Mouse (Mus musculus) c-Kit-positive CD71-negative TER-119-negative erythroid progenitor cells, embryonic 14.5 days (primary cell): ENCODE results near the gene Ptgir.

Experiments
- DNase-seq: peaks from one replicate; pipeline ENCODE4 v3.0.0-alpha.2; 2013; ENCODE audit warnings: low read depth

Gene Ptgir

GRCm38 (mm10) chr7:16891641-16892351 is 14.5 kb upstream of the Ptgir start, which contains the start of gene Gng8:
Gene Gng8, plus strand, starts transcription at chr7:16891786.
- DNase-seq, result peak; percentile 85

- DNase-seq, result no peak
Observed at GRCm38 (mm10) chr7:16892352-16892730, 13.9 kb upstream of the Ptgir start.

GRCm38 (mm10) chr7:16893612-16894011 is 12.7 kb upstream of the Ptgir start:
- DNase-seq, result no peak

DNA sequence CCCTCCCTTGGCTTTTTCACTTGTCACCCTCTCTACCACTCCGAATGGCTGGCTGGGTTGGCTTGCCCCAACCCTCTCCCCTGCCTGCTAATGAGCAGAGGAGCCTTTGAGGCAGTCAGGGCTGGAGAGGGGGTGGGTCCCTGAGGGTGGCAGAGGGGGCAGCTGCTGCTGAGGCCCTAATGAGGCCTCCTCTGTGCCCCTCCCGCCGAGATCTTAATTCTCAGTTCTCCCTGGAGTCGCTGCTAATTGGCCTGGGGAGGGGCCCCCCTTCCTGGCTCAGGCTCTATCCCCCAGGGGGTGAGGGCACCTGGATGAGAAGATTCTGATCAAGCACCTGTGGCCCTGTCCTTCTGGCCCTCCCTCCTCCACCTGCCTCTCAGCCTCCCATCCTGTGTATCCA is 12.0 kb upstream of the Ptgir start:
- no peak for DNase-seq

DNA sequence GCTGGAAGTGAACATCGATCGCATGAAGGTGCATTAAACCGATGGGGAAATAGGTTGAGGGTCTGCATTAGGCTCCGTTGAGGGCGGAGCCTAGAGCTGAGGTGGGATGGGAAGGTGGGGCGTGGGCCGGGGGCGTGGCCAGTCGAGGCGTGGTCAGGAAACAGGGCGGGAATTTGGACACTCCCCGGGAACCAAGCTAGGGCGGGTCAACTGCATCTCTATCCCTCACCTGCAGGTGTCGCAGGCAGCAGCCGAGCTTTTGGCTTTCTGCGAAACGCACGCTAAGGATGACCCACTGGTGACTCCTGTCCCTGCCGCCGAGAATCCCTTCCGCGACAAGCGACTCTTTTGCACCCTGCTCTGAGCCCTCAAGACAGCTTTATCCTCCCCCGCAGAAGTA is 11.3 kb upstream of the Ptgir start:
- peak; percentile 47 for DNase-seq

DNA sequence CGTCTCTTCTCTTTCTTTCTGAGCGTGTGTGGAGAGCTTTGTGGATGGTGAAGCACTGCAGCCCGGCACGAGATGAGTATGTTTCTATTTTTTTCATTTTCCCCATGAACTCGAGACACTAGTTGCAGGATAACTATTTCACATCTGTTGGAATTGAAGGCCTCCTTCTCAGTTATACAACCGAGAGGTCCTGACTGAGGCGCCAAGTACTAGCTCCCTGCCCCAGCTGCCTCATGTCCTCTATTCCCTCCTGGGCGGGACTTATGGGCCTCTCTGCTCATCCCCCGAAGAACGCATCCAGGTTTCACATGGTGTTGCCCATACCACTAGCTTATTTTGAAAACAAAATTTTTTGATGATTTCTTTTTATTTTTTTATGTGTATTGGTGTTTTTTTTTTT is 10.8 kb upstream of the Ptgir start:
- no peak for DNase-seq

GRCm38 (mm10) chr7:16900526-16900925 is 5.8 kb upstream of the Ptgir start:
- no peak for DNase-seq

DNA sequence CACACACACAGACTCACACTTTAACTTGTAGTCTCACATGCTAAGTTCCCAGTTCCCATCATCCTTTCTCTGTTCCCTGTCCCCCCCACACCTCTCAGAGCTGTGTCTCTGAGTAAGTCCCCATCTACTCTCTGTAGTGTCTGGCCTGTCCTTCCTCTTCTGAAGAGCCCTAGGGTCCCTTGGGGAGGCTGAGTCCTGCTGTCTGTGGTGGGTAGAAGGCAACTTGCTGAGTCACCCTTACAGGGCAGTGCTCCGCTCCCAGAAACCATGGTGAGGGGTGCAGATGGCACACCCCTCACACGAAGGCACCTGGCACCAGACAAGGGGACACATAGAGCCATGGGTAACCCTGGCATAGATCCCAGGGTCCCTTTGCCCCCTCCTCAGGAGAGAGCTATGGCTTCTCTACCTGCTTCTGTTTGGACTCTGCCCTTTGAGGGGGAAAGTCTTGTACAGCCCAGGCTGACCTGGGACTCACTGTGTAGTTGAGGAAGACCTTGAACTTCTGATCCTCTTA is 2.8 kb upstream of the Ptgir start:
- DNase-seq, result no peak

DNA sequence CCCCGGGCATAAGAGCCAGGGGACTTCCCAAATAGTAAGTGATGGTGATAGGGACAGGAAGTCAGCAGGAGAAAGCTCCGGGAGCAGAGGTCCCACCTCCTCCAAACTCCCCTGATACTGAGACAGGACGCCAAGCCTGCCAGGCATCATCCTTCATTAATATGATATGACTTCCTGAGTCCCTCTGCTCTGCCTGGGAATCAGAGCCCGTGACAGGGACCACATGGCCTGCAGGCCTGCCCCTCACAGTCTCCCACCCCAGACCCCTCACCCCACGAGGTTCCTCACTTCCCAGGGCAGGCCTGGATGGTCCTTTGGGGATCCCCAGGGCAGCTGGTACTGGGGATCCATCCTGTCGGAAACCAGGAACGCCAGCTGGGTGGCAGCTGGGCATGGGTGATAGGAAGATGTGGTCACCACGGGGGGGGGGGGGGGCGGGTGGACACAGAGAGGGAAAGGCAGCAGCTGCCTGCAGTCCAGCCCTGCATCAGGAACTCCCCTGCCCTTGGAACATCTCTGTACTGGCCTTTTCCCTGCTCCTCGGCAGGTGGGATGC is 2.1 kb upstream of the Ptgir start:
- no peak for DNase-seq

GRCm38 (mm10) chr7:16905491-16906021 is 734 bp upstream of the Ptgir start:
- no peak for DNase-seq

DNA sequence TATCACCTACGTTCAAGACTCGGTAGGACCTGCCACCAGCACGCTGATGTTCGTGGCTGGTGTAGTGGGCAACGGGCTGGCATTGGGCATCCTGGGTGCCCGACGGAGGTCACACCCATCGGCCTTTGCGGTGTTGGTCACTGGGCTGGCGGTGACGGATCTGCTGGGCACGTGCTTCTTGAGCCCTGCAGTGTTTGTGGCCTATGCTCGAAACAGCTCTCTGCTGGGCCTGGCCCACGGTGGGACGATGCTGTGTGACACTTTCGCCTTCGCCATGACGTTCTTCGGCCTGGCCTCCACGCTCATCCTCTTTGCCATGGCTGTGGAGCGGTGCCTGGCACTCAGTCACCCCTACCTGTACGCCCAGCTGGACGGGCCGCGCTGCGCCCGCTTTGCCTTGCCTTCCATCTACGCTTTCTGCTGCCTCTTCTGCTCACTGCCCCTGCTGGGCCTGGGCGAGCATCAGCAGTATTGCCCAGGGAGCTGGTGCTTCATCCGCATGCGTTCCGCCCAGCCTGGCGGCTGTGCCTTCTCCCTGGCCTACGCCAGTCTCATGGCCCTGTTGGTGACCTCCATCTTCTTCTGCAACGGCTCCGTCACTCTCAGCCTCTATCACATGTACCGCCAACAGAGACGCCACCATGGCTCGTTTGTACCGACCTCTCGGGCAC is 734 bp downstream of the Ptgir start:
- DNase-seq, result no peak

GRCm38 (mm10) chr7:16907842-16908241 is 1.6 kb downstream of the Ptgir start:
- no peak for DNase-seq

GRCm38 (mm10) chr7:16908367-16908766 is 2.1 kb downstream of the Ptgir start:
- DNase-seq, result no peak

DNA sequence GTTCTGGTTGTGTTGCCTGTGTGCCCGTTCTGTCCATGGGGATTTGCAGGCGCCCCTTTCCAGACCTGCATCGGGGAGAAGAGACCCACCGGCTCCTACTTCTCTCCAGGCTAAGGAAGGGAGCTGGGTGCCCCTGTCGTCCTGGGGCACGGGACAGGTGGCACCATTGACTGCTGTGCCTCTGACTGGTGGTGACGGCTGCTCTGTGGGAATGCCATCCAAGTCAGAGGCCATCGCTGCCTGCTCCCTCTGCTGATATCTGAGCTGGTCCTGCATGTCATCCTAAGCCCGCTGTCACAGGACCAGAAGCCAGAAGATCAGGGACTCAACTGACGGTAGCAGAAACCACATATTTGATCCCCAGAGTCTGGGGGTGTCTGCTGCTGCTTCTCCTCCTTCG is 2.6 kb downstream of the Ptgir start:
- no peak for DNase-seq

- DNase-seq, result no peak
Observed at GRCm38 (mm10) chr7:16909909-16910308, 3.6 kb downstream of the Ptgir start.

DNA sequence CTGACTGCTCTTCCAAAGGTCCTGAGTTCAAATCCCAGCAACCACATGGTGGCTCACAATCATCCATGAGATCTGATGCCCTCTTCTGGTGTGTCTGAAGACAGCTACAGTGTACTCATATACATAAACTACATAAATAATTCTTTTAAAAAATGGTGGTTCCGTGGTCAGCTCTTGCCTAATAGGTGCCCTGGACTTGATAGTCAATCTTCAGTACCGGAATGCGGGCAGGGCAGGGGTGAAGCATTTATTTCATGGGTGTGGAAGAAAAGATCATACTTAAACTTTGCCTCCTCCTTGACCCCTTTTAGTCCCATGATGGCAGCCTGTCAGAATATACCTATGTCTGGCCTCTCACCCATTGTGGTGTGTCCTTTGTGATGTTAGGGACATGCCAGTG is 5.6 kb downstream of the Ptgir start:
- no peak for DNase-seq

GRCm38 (mm10) chr7:16912360-16912759 is 6.1 kb downstream of the Ptgir start:
- DNase-seq, result no peak

DNA sequence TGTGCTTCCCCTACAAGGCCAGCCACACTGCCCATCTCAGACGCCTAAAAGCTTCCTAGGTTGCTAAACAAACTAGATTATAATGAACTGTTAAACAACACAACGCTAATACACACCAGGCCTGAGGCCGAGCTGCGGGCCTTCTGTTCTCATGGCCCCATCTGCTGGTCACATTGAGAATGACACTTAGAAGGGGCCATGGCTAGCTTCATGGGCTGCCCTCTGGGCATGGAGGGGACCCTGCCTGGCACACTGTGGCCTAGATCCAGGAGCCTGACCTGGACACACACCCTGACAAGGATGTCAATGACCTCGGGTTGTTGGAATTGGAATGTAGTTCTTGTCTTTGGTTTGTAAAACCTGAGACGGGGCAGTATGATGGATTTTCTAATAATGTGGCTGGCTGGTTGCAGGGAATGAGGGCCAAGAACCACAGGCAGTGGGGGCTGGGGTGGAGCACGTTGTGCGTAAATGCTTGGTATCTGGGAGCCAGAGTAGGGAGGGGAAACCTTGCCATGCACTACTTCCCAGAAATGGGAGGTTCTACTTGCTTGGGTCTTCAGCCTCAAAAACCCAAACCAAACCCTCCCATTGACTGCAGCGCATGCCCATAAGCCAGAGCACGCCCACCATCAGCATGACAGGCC is 7.6 kb downstream of the Ptgir start:
- peak; percentile 71 for DNase-seq

- DNase-seq, result no peak
Observed at GRCm38 (mm10) chr7:16914453-16915343, 8.4 kb downstream of the Ptgir start.

DNA sequence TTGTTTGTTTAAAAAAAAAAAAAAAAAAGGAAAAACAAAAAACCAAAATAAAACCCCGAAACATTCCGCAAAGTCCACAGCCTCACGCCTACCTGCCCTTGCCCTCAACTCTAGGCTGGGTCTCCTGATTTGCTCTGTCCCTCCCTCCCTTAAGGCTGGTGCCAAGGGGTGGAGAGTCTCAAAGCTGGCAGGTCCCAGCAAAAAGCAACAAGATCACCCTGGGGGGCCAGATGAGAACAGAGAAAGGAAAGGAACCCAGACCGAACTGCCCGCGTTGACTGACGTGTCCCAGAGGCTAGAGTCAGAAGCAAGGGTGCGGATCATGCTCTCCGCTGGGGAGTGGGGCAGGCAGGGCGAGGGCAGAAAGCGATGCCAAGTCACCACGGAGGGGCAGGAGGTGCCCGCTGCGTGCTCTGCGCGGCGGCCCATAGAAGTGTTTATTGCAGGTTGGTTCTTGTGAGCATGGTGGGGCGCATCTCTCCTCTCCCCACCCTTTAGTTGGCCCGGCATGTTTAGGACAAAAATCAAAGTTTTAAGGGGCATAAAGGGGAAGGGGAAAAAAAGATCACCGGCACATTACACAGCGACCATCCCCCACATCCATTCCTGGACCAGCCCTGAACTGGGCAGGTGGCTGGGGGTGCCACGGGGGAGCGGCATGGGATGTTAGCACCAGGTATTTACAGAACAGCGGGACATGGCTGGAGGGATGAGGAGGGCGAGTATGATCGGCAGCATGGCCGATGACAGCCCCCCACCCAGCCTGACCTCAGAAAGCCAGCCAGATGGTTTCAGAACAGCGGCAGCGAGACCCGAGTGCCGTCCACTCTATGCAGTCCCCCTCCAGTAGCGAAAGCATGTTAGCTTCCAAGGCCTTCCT is 9.4 kb downstream of the Ptgir start:
- no peak for DNase-seq
